Mouse (Mus musculus): Measurements from ENCODE around the gene Chst15. TPM values are rescaled to one million over a fixed set of nuclear protein-coding genes. Genes with fewer than 3 reads are reported as not detected.
A peak's percentile ranks its signal among the peaks of the same experiment; 100 is the strongest.

Chst15 gene
- total RNA-seq, 2 experiments from 2014 or later, result 50.7 to 53.3 TPM

DNA sequence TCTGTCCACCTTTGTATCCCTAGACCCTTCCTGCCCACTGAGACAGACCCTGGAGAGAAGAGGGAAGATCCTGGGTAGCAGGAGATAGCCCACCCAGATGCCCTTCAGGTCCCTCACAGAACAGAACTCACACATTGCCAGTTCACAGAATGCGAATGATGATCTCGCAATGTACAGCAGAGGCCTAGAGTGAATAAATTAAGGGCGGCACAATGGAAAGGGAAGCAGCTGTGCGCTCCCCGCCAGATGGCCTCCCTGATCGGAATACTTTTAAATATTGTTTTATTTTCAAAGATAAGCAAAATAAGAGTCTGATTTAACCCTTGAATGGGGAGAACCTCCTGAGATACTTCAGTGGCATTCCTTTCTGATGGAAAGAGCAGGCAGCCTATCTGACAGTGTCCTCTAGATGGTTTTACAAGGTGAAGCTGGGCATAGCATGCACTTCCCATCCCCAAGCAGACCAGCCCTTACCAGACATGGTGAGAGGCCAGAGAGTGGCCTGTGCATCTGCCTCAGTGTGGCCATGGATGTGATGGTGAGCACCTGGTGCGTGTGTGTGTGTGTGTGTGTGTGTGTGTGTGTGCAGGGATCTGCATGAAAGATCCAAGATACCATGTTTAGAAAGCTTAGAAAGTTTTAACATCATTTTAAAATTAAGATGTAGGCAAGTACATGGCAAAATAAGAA is 32.8 kb downstream of the Chst15 start:
- no peak overlapping the region for H3K4me3 ChIP-seq
- H3K27ac ChIP-seq, result peak overlapping the region; percentile 86
- TF ChIP-seq CTCF (conservative IDR thresholded peaks at IDR 0.05), result no peak
- DNase-seq (ENCODE audit: low spot score in 2 of 2), result peak; percentile 45 to 47

- no peak for TF ChIP-seq CTCF (conservative IDR thresholded peaks at IDR 0.05)
- Histone ChIP-seq H3K27ac (peak overlapping the region; percentile 86), H3K4me3 (no peak overlapping the region)
- no peak for DNase-seq (ENCODE audit: low spot score in 2 of 2)
Observed at GRCm38 (mm10) chr7:132282576-132282975, 34.5 kb downstream of the Chst15 start.

- Histone ChIP-seq H3K27ac (peak overlapping the region; percentile 86), H3K4me3 (no peak overlapping the region)
- TF ChIP-seq CTCF (conservative IDR thresholded peaks at IDR 0.05), result no peak
- no peak for DNase-seq (ENCODE audit: low spot score in 2 of 2)
Observed at GRCm38 (mm10) chr7:132282161-132282560, 34.9 kb downstream of the Chst15 start.

- TF ChIP-seq CTCF (conservative IDR thresholded peaks at IDR 0.05), result no peak
- DNase-seq (ENCODE audit: low spot score in 2 of 2), result peak in 1 of 2 experiments; percentile 35
- H3K4me3 ChIP-seq, result no peak overlapping the region
- H3K27ac ChIP-seq, result peak overlapping the region; percentile 86
Observed at GRCm38 (mm10) chr7:132281753-132282152, 35.3 kb downstream of the Chst15 start.

- TF ChIP-seq CTCF (conservative IDR thresholded peaks at IDR 0.05), result no peak
- Histone ChIP-seq H3K27ac (no peak overlapping the region), H3K4me3 (no peak overlapping the region)
- no peak for DNase-seq (ENCODE audit: low spot score in 2 of 2)
Observed at GRCm38 (mm10) chr7:132278658-132279057, 38.4 kb downstream of the Chst15 start.

- no peak overlapping the region for H3K27ac ChIP-seq
- H3K4me3 ChIP-seq, result no peak overlapping the region
- TF ChIP-seq CTCF (conservative IDR thresholded peaks at IDR 0.05), result no peak
- DNase-seq (ENCODE audit: low spot score in 2 of 2), result no peak
Observed at GRCm38 (mm10) chr7:132276287-132276686, 40.7 kb downstream of the Chst15 start.

GRCm38 (mm10) chr7:132273741-132274513 is 43.1 kb downstream of the Chst15 start:
- Histone ChIP-seq H3K27ac (no peak overlapping the region), H3K4me3 (no peak overlapping the region)
- TF ChIP-seq CTCF (conservative IDR thresholded peaks at IDR 0.05), result no peak
- no peak for DNase-seq (ENCODE audit: low spot score in 2 of 2)

DNA sequence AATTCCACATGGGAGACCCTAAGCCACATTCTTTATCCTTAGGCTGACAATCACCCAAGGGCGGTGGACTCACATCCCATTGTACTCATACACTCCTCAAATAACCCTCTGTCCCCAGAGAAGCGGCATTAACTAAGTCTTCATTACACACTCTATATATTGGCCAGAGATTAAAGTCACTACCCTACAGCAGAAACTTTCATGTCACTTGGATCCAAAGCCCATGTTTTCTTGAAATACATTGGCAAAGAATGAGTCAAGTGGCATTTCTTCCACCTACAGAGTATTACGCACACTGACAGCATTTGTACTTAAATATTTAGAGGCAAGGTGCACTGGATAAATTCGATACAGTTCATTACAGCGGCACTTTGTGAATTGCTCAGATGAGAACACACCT is 44.0 kb downstream of the Chst15 start:
- Histone ChIP-seq H3K27ac (no peak overlapping the region), H3K4me3 (no peak overlapping the region)
- DNase-seq (ENCODE audit: low spot score in 2 of 2), result no peak
- TF ChIP-seq CTCF (conservative IDR thresholded peaks at IDR 0.05), result no peak

DNA sequence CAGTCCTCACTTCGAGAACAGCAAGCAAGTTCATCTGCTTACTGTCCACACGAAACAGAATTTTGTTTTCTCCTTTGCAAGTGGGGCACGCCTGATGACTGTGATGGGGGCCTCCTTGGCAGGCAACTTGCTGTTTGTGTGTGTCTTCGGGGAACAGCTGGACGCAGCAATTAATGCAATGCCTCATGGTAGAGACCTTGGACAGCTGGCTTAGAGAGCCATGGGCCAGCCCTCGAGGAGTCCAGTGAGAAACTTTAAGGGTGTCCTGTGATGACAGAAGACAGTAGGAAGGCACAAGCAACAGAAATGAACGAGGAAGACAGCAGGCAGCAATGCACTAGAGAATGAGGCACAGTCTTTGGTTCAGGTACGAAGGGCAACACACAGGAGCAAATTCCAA is 46.7 kb downstream of the Chst15 start:
- H3K27ac ChIP-seq, result no peak overlapping the region
- no peak for DNase-seq (ENCODE audit: low spot score in 2 of 2)
- no peak for TF ChIP-seq CTCF (conservative IDR thresholded peaks at IDR 0.05)
- H3K4me3 ChIP-seq, result no peak overlapping the region

DNA sequence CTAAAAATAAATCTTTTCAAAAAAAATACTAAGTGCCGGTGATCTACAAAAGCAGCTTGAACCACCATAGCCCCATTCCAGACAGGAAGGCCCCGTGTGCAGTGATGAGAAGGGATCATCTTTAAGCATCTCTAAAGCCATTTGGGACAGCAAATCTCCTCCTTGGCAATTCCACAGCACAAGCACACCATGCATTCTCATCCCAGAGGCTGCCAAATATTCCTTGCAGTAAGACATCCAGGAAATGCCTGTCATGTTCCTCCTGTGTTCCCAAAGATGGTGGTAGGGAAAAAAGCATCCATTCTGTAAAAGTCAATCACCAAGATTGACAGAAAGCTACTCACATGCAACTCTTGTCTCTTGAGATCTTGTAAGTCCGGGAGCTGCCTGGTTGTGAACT is 47.4 kb downstream of the Chst15 start:
- DNase-seq (ENCODE audit: low spot score in 2 of 2), result no peak
- Histone ChIP-seq H3K4me3 (no peak overlapping the region), H3K27ac (no peak overlapping the region)
- no peak for TF ChIP-seq CTCF (conservative IDR thresholded peaks at IDR 0.05)

DNA sequence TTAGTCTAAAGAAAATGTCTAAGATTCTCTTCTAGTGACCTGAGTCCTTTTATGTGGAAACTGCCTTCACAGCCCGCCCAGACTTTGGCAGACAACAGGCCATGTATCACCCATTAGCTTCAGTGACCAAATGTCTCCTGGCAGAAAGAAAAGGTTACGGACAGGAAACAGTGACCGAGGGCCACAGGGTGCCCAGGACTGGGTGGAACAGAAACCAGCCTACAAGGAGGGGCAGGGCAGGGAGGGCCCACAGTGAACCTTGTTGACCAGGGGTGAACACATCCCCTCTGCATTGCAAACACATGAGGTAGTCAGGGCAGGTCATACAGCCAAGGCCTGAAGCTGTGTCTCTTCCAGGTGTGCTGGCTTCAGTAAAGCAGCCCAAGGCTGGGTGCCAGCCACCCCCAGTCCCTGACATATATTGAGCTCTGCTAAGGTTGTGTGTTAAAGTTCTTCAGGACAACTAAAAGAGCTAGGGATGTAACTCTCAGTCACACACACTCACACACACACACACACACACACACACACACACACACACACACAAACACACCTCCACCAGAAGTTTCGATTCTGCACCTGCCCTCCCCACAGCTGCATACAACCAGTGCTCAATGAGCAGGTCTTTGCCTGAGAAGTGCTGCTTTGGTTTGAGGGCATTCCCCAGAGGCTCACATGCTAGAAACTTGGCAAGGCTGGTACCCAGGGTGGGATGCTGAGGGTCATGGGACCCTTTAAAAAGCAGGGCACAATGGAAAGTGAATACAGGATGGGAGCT is 49.1 kb downstream of the Chst15 start:
- no peak for DNase-seq (ENCODE audit: low spot score in 2 of 2)
- no peak for TF ChIP-seq CTCF (conservative IDR thresholded peaks at IDR 0.05)
- no peak overlapping the region for H3K27ac ChIP-seq
- no peak overlapping the region for H3K4me3 ChIP-seq

DNA sequence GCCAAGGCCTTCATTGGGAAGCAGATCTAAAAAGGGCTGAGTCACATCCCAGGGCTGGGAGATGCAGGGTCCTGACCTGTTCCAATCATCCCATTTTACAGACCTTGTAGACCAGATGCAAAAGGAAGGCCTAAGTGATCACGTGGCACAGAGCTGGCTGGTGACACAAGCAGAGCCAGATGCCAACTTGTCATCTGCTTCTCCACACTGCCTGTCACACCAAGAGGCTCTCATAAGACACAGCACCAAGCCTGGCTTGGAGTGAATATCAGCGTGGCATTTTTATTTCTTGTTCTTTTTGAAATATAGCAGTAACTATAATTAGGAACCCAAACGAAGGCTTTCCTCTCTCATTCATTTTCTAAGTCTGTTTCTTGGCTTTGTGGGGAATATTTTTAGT is 52.3 kb downstream of the Chst15 start:
- TF ChIP-seq CTCF (conservative IDR thresholded peaks at IDR 0.05), result no peak
- Histone ChIP-seq H3K4me3 (no peak overlapping the region), H3K27ac (peak overlapping the region; percentile 43; the same call in 1 of the 2 replicates)
- DNase-seq (ENCODE audit: low spot score in 2 of 2), result peak in 1 of 2 experiments; percentile 34

- no peak for TF ChIP-seq CTCF (conservative IDR thresholded peaks at IDR 0.05)
- Histone ChIP-seq H3K27ac (no peak overlapping the region), H3K4me3 (no peak overlapping the region)
- no peak for DNase-seq (ENCODE audit: low spot score in 2 of 2)
Observed at GRCm38 (mm10) chr7:132263186-132263585, 53.8 kb downstream of the Chst15 start.
